In genomic region chr10:108163451-108163850, GRCm38 (mm10) we compare ENCODE assay signal across 7 mouse cellular contexts. TPM values are rescaled to one million over a fixed set of nuclear protein-coding genes. Genes with fewer than 3 reads are reported as not detected.
DNase-seq lines count a peak whose midpoint lies in the region; ATAC-seq and TF ChIP-seq lines count a peak whose summit lies in the region.

No protein-coding gene starts in this region.

- H3K9me3 ChIP-seq in lung, embryonic 16.5 days (ENCODE audit: control insufficient read depth, low read length): no peaks in the 10 kb centered on the region
- no peaks in the 10 kb centered on the region for H3K9me3 ChIP-seq in limb, embryonic 11.5 days (ENCODE audit: control insufficient read depth, low read length)

- no peaks in the 10 kb centered on the region for H3K36me3 ChIP-seq in lung, embryonic 16.5 days (ENCODE audit: control insufficient read depth, insufficient read depth, low read length)
- H3K36me3 ChIP-seq in limb, embryonic 11.5 days (ENCODE audit: control insufficient read depth, insufficient read depth, low read length): no peaks in the 10 kb centered on the region
- peaks cover 2% of the 10 kb centered on the region; the same call in 1 of the 2 replicates for H3K36me3 ChIP-seq in small intestine, adult 2 months (ENCODE audit: control insufficient read depth, insufficient read depth, low read length)

- peak overlapping the region; percentile 98 for H3K4me3 ChIP-seq in lung, embryonic 16.5 days (ENCODE audit: low read length)
- peak overlapping the region; percentile 90 for H3K4me3 ChIP-seq in embryonic fibroblast, embryonic 13.5 days (ENCODE audit: insufficient read depth, low read length)
- H3K4me3 ChIP-seq in limb, embryonic 11.5 days (ENCODE audit: low read depth, low read length): peak overlapping the region; percentile 99
- peak overlapping the region; percentile 91 for H3K4me3 ChIP-seq in small intestine, adult 2 months (ENCODE audit: low read depth, low read length)

- no peak for DNase-seq in lung, postnatal 4 days
- DNase-seq in limb, embryonic 11.5 days (ENCODE audit: low spot score): no peak
- DNase-seq in adrenal gland, postnatal 4 days (ENCODE audit: low spot score in 2 of 2): no peak
- no peak for DNase-seq in layer of hippocampus, adult 9-10 months (ENCODE audit: low spot score)

- TF ChIP-seq CTCF in embryonic fibroblast, embryonic 13.5 days (IDR thresholded peaks at IDR 0.05; ENCODE audit: borderline replicate concordance, insufficient read depth, low read length): no peak
- TF ChIP-seq CTCF in small intestine, adult 2 months (IDR thresholded peaks at IDR 0.05; ENCODE audit: extremely low read depth, insufficient read length, insufficient replicate concordance, low read depth, low read length): no peak

- 7% methylated on average over 3 of the region's 3 CpGs for WGBS in lung, embryonic 16.5 days
- 43% methylated on average over 3 of the region's 3 CpGs for WGBS in limb, embryonic 11.5 days
- 3% methylated on average over 3 of the region's 3 CpGs for WGBS in small intestine, adult 2 months

- peak overlapping the region; percentile 100 for H3K9ac ChIP-seq in lung, embryonic 16.5 days (ENCODE audit: low read length)
- H3K9ac ChIP-seq in limb, embryonic 11.5 days (ENCODE audit: low read length): peak overlapping the region; percentile 99

- peak overlapping the region; percentile 72 for H3K4me2 ChIP-seq in lung, embryonic 16.5 days (ENCODE audit: low read depth, low read length)
- peak overlapping the region; percentile 74 for H3K4me2 ChIP-seq in limb, embryonic 11.5 days (ENCODE audit: low read depth, severe bottlenecking)

- TF ChIP-seq POLR2A in embryonic fibroblast, embryonic 13.5 days (IDR thresholded peaks at IDR 0.05; ENCODE audit: low read depth, low read length): no peak
- no peak for TF ChIP-seq POLR2A in small intestine, adult 2 months (IDR thresholded peaks at IDR 0.05; ENCODE audit: low read depth, low read length)

- H3K4me1 ChIP-seq in lung, embryonic 16.5 days (replicated peaks; ENCODE audit: control insufficient read depth, insufficient read depth, low read length): peaks cover 22% of the 10 kb centered on the region
- H3K4me1 ChIP-seq in embryonic fibroblast, embryonic 13.5 days (ENCODE audit: control insufficient read depth, insufficient read depth, low read length): 0 out of 2 replicates have a peak, but pooled peaks cover 2% of the 10 kb centered on the region
- H3K4me1 ChIP-seq in limb, embryonic 11.5 days (ENCODE audit: control insufficient read depth, insufficient read depth, low read length): no peaks in the 10 kb centered on the region
- H3K4me1 ChIP-seq in small intestine, adult 2 months (ENCODE audit: control insufficient read depth, insufficient read depth, insufficient read length, low read length): peaks cover 6% of the 10 kb centered on the region; the same call in 1 of the 2 replicates

- H3K27ac ChIP-seq in lung, embryonic 16.5 days (ENCODE audit: low read length): peak overlapping the region; percentile 99
- H3K27ac ChIP-seq in embryonic fibroblast, embryonic 13.5 days (ENCODE audit: insufficient read depth, low read length): peak overlapping the region; percentile 92
- no peak overlapping the region for H3K27ac ChIP-seq in limb, embryonic 11.5 days (replicated peaks; ENCODE audit: low read depth, low read length)
- peak overlapping the region; percentile 95 for H3K27ac ChIP-seq in small intestine, adult 2 months (ENCODE audit: insufficient read depth, low read depth, low read length)

- ATAC-seq in lung, embryonic 16.5 days (ENCODE audit: low read depth): no peak
- no peak for ATAC-seq in limb, embryonic 11.5 days (ENCODE audit: insufficient number of reproducible peaks, low FRiP score, low TSS enrichment, low read depth)

- no peaks in the 10 kb centered on the region for H3K27me3 ChIP-seq in lung, embryonic 16.5 days (ENCODE audit: control insufficient read depth, insufficient read depth, low read depth, low read length)
- H3K27me3 ChIP-seq in limb, embryonic 11.5 days (ENCODE audit: control insufficient read depth, insufficient read depth, low read length): no peaks in the 10 kb centered on the region
- no peaks in the 10 kb centered on the region for H3K27me3 ChIP-seq in small intestine, adult 2 months (ENCODE audit: control insufficient read depth, insufficient read depth, low read length)

RNA-seq across cellular contexts. Expression of gene Ppp1r12a, which starts 1.5 kb away (rescaled TPM):
- 99.4 and 104 TPM in 2 replicates for polyA plus RNA-seq in lung, embryonic 16.5 days (2015; fragmentation: Nextera tagmentation; extraction: Ambion mirVana)
- 152 and 168 TPM in 2 replicates for polyA plus RNA-seq in embryonic fibroblast, embryonic 13.5 days (2011; ENCODE audit: insufficient read length, low read depth, missing spikeins)
- polyA plus RNA-seq in limb, embryonic 11.5 days (2014; fragmentation: Nextera tagmentation; extraction: Ambion mirVana): 75.1 and 79.0 TPM in 2 replicates
- polyA plus RNA-seq in small intestine, adult 2 months (2012; rRNA removed): 8.4 and 16.0 TPM in 2 replicates
- 100 to 1,000 TPM; 112 to 122 TPM for total RNA-seq in adrenal gland, postnatal 4 days (2021)
